Mouse (Mus musculus) olfactory bulb, adult 2 months (tissue): ENCODE data around the gene St5. TPM values are rescaled to one million over a fixed set of nuclear protein-coding genes. Genes with fewer than 3 reads are reported as not detected.

ENCODE experiments used
- H3K27ac ChIP-seq: fragments of 200-500 bp; 2 replicates; pipeline ENCODE4 v1.5.1; 2012; ENCODE audit warnings: low read depth, low read length; ENCODE audit not compliant: insufficient read depth
- H3K4me1 ChIP-seq: fragments of 200-500 bp; 2 replicates; pipeline ENCODE4 v1.6.1; 2012; ENCODE audit warnings: low read length; ENCODE audit not compliant: control insufficient read depth, insufficient read depth
- H3K4me3 ChIP-seq: fragments of 200-500 bp; 2 replicates; pipeline ENCODE4 v1.5.1; 2012; ENCODE audit warnings: mild to moderate bottlenecking, low read depth, low read length, moderate library complexity; ENCODE audit not compliant: insufficient read depth
- CTCF ChIP-seq: fragments of 200-500 bp; IDR thresholded peaks from 2 replicates; pipeline ENCODE4 v1.5.1; 2012; ENCODE audit warnings: low read depth, mild to moderate bottlenecking, low read length, moderate library complexity; ENCODE audit not compliant: insufficient read depth
- POLR2A ChIP-seq: fragments of 200-500 bp; IDR thresholded peaks from 2 replicates; pipeline ENCODE4 v1.6.1; 2012; ENCODE audit warnings: mild to moderate bottlenecking, low read depth, low read length, moderate library complexity; ENCODE audit not compliant: insufficient read depth
- WGBS: fragments of 180-500 bp; shearing (Covaris S2); methylation state at CpG from one replicate; pipeline ENCODE4 v1.1.7; 2018; 5-methylcytosine and 5-hydroxymethylcytosine counted together
- polyA plus RNA-seq: library from polyadenylated mRNA; stranded (reverse); fragments of >200 nt; gene quantifications from 2 replicates; pipeline ENCODE4 v1.2.4, GENCODE M21; 2012; ENCODE audit warnings: low replicate concordance; ENCODE audit not compliant: missing spikeins, insufficient read depth, insufficient read length

The St5 gene
- polyA plus RNA-seq, 1 experiment: not detected

DNA sequence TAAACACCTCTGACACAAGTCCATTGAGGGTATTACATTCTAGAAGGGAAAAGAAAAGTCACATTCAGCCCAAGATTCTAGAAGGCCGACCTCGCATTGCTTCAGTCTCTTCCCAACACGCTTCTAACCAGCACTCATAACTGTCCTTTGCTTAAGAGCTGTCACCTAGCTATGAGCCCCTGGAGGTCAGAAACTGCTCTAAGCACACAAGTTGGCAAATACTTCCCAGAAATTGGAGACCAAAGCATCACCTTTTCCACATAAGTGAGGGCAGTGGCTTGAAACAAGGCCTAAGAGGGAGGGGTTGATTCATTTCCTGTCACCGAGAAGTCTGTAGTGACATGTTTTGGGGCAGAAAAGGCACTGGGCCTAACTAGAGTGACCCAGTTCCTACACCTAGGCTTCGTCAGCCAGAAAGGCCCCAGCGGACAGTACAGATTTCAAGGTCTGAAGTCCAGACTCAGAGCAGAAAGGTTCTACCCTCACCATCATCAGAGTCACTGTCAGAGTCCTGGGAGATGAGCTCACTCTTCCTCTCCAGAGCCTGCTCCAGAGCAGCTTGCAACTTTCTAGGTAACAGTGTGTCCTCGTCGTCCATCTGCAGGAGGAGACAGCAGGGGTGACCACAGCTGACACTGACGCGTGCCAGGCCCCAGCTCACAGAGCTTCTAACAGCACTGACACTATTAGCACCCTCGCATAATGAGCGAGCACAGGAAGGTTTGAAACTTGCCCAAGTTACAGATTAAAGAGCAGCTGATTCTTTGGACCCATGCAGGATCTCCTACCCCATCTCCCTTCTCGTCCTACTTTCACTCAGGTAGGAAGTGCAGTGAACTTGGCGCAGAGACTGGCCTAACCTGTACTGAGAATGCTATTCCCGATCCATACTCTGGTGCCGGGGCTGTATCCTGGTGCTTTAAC, 177.4 kb downstream of the St5 start:
- peaks cover 2% of the 10 kb centered on the region; the same call in 1 of the 2 replicates for H3K4me1 ChIP-seq
- no peak for TF ChIP-seq CTCF
- TF ChIP-seq POLR2A: no peak
- H3K4me3 ChIP-seq: no peak overlapping the region
- 78% methylated on average over 16 of the region's 16 CpGs for whole genome bisulfite sequencing
- no peak overlapping the region for H3K27ac ChIP-seq

DNA sequence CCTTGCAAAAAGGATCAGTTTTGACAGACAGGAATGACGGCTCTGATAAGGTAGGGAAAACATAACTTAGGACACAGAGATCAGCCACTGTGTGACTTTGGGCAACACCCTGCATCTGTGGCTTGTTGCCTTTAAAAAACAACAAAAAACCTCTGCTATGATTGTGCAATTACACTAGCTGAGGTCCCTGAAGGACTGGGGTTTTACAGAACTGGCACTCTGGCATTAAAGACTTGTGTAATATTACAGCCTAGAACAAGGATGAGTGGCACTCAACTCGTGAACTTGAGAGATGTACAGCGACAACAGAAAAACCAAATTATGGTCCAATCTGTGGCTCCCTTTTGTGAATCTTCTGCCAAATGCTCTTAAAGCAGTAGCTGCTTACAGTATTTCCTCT, 178.6 kb downstream of the St5 start:
- Histone ChIP-seq H3K4me1 (peaks cover 2% of the 10 kb centered on the region; the same call in 1 of the 2 replicates), H3K27ac (no peak overlapping the region), H3K4me3 (no peak overlapping the region)
- TF ChIP-seq POLR2A (no peak), CTCF (no peak)
- 75% methylated on average over 3 of the region's 3 CpGs for WGBS

DNA sequence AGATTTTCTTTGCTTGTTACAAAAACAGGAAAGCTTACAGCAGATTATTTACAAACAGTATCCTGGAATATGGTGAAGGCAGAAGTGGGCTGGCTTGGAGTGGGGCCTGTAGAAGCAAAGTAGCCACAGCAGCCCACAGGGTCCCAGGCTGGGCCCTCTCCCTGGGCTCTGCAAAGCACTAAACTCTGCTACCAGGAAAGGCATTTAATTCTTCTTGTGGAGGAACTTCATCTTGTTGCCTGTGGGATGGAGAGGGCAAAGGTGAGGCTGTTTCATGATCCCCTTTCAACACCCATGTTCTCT, 179.0 kb downstream of the St5 start:
- Histone ChIP-seq H3K27ac (no peak overlapping the region), H3K4me1 (peaks cover 2% of the 10 kb centered on the region; the same call in 1 of the 2 replicates), H3K4me3 (no peak overlapping the region)
- no peak for TF ChIP-seq POLR2A
- TF ChIP-seq CTCF: no peak

DNA sequence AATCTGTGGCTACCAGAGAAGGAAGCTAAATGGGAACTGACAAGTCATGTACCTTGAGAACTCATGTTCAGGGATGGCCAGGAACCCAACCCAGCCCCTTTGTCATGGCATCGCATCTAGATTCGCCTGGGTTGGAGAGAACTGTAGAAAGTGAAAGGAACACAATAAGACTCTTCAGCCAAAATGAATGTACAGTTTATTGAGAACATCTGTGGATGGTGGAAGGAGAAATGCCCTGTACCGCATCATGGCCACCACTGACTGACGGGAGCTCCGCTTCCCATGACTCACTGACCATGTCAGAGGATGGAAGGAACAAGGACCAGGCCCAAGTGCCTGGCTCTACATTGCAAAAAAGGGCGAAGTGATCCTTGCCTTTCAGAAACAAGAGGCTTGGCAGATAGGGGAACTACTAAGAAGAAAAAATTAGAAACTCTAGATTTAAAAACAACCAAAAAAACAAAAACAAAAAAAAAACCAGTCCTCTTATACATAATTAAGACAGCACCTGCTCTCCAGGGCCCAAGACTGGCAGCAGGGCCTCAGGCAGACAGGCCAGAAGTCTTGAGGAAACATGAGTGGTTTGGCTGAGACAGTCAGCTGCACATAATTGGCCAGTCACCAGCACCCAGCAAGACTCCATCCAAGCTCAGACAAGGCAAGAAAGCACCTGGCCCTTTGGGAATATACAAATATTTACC, 179.5 kb downstream of the St5 start:
- no peak overlapping the region for H3K27ac ChIP-seq
- 56% methylated on average over 6 of the region's 6 CpGs for WGBS
- peaks cover 2% of the 10 kb centered on the region; the same call in 1 of the 2 replicates for H3K4me1 ChIP-seq
- H3K4me3 ChIP-seq: no peak overlapping the region
- TF ChIP-seq POLR2A (no peak), CTCF (no peak)

DNA sequence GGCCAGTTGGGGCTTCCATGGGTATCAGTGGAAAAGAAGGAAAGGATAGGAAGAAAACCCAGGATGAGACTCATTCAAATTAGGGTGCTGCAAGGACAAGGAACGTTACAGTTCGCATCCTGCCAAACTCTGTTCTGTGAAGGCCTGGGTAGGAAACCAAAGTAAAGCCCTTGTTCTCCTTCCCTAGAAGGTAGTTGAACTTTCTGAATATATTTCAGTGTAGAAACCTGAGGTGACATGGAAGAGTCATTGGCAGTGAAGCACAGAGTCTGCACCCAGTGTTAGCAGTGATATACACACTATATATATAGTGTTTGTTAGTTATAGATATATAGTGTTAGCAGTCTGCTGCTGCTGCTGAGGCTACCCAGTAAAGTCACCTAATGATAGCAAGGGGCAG, 180.1 kb downstream of the St5 start:
- Histone ChIP-seq H3K4me3 (no peak overlapping the region), H3K4me1 (peaks cover 2% of the 10 kb centered on the region; the same call in 1 of the 2 replicates), H3K27ac (no peak overlapping the region)
- TF ChIP-seq POLR2A: no peak
- TF ChIP-seq CTCF: no peak
- WGBS: 67% methylated on average over 2 of the region's 2 CpGs

- 72% methylated on average over 5 of the region's 5 CpGs for WGBS
- H3K27ac ChIP-seq: no peak overlapping the region
- peaks cover 2% of the 10 kb centered on the region; the same call in 1 of the 2 replicates for H3K4me1 ChIP-seq
- no peak overlapping the region for H3K4me3 ChIP-seq
- TF ChIP-seq CTCF (no peak), POLR2A (no peak)
Observed at GRCm38 (mm10) chr7:109522084-109522483, 181.3 kb downstream of the St5 start.

DNA sequence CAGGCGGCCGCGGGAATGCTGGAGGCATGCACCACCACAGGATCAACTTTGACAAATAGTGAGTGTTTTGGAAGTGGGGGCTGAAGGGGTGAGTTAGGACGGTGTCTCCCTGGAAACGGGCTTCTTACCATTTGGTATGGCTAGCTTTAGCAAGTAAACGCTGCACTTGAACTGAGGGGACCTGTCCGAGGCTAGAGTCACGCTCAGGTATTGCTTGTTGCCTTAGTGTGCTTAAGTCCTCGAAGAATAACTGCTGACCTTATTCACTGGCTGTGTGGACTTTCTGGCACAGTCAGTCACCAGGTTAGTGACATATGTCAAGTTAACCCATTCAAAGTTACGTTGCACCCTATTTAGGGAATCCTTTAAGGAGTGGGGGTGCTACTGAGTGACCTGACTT, 183.5 kb downstream of the St5 start:
- WGBS: 6% methylated on average over 10 of the region's 10 CpGs
- H3K27ac ChIP-seq: no peak overlapping the region
- no peak for TF ChIP-seq CTCF
- TF ChIP-seq POLR2A: no peak
- peaks cover 2% of the 10 kb centered on the region; the same call in 1 of the 2 replicates for H3K4me1 ChIP-seq
- peak overlapping the region; percentile 89 for H3K4me3 ChIP-seq

GRCm38 (mm10) chr7:109518838-109519696, 184.3 kb downstream of the St5 start, which contains the start of gene Rpl27a:
Gene Rpl27a, plus strand, starts transcription at chr7:109519147.
- TF ChIP-seq POLR2A (peak; percentile 98), CTCF (0 out of 2 replicates have a peak, but pooled peaks have one; percentile 2)
- WGBS: under 1% methylated on average over 72 of the region's 72 CpGs
- peak within 1 kb of the TSS; percentile 90 for H3K27ac ChIP-seq
- peaks cover 2% of the 10 kb centered on the region; the same call in 1 of the 2 replicates for H3K4me1 ChIP-seq
- peak within 1 kb of the TSS; percentile 89 for H3K4me3 ChIP-seq
